Mouse (Mus musculus) large intestine, adult 2 months (tissue): Measurements from ENCODE around the gene Mgat5. TPM values are rescaled to one million over a fixed set of nuclear protein-coding genes. Genes with fewer than 3 reads are reported as not detected.

Experiments
- DNase-seq: peaks from one replicate; pipeline ENCODE4 v3.0.0-alpha.2; 2012; ENCODE audit warnings: low read depth, low spot score
- WGBS: fragments of 180-500 bp; shearing (Covaris S2); methylation state at CpG from one replicate; pipeline ENCODE4 v1.1.7; 2018; 5-methylcytosine and 5-hydroxymethylcytosine counted together
- polyA plus RNA-seq: library from polyadenylated mRNA; depleted of rRNA; stranded (reverse); fragments of >200 nt; gene quantifications from 2 replicates; pipeline ENCODE4 v1.2.3, GENCODE M21; 2012

Mgat5 gene
- polyA plus RNA-seq, 1 experiment, result 11.6 TPM

- no peak for DNase-seq
- WGBS, result 75% methylated on average over 10 of the region's 10 CpGs
Measured at GRCm38 (mm10) chr1:127320956-127321355, 116.1 kb downstream of the Mgat5 start.

DNA sequence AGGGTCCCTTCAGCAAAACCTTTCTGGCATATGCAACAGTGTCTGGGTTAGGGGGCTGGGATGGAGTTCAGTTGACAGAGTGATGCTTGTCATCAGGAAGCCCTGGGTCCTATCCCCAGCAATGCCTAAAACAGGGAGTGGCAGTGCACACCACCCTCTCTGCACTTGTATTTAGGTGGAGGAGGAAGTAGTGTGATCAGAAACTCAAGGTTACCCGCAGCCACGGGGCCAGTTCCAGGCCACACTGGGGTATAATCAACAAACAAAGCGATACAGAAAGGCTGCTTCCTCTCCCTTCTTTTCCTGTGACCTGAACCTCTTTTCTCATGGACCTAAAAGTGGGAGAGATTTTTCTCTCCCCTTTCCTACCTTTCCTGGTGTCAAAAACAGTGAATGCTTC lies 116.8 kb downstream of the Mgat5 start:
- WGBS, result 10% methylated on average over 3 of the region's 3 CpGs
- DNase-seq, result peak; percentile 39

GRCm38 (mm10) chr1:127322169-127322805 lies 117.5 kb downstream of the Mgat5 start:
- 65% methylated on average over 5 of the region's 5 CpGs for WGBS
- no peak for DNase-seq

DNA sequence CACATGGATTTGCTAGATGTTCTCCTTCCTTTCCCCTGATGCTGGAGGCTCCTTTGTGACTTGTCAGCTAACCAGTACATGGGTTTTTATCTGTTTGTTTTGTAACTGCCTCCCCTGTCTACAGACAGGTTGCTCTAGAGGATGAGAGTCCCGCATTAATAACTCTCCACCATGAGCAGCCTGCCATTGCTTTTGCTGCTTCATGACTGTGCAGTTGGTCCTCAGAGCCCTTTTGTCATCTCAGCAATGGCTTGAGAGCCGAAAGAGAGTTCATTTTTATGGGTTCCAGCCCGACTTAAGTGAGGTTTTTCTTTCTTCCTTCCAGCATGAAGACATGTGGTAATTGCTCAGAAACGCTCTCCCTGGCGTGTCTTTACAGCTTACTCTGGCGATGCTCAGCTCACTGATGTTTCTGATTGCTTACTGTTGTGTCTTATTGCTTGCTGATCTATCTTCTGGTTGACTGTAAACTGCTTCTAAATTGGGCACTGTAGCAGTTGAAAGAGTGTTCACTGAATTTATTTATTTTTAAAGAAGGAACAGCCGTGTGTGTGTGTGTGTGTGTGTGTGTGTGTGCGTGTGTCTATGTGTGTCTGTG lies 120.9 kb downstream of the Mgat5 start:
- no peak for DNase-seq
- 73% methylated on average over 8 of the region's 8 CpGs for WGBS

DNA sequence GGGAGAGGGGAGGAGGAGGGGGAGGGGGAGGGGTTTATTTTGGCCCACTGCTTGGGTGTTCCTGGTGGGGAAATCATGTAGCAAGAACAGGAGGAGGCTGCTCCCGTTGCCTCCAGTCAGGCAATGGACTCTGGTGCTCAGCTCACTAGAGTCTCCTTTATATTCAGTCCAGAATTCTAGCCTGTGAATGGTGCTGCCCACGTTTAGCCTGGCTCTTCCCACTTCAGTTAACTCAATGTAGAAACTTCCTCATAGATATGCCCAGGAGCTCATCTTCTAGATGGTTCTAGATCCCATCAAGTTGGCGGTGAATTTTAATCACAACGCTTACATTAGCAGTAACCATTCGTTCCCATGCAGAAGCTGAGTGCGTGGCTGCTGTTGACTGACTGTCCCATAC lies 123.0 kb downstream of the Mgat5 start:
- WGBS, result 80% methylated on average over 6 of the region's 6 CpGs
- DNase-seq, result no peak

DNA sequence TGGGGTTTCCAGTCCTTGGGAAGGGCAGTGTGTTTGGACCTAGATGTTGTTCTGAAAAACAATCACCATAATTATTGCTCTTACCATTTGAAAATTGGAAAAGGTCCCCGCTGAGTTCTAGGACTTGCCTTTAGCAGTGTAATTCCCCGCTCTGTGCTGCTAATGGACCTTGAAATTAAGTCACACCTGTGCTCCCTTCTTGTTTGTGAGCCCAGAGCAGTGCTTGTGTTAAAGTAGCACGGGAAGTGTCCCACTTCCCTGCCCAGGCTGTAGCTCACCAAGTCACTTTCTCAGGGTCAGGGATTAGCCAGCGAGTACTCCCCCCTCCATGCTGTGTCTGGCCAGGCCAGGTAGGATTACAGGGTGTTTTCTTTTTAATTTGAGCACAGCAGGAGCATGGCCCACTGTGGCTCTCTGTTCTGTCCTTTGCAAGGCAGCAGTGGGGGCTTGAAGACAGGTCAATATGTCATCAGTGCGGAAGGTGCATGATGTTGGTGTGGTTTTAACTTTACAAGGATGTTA lies 123.6 kb downstream of the Mgat5 start:
- no peak for DNase-seq
- 86% methylated on average over 5 of the region's 5 CpGs for WGBS

DNA sequence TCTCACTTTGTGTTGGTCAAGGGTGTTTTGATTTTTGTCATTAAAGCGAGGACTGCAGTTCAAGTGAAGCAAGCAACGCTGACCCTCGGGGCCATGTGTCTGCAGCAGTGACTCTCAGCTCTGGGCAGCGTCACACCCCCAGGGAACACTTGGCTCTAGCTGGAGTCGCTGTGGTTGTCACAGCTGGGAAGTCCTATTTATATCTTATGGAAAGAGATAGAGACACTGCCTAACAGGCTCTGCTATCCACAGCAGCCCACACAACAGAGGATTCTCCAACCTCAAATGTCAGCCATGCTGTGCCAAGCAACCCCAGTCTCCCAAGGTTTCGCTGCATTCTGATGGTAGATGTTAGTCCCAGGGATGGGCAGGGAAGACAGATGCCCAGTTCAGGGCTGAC lies 125.0 kb downstream of the Mgat5 start:
- WGBS, result 78% methylated on average over 6 of the region's 6 CpGs
- DNase-seq, result no peak

- 93% methylated on average over 10 of the region's 10 CpGs for WGBS
- DNase-seq, result no peak
Measured at GRCm38 (mm10) chr1:127337740-127338139, 132.9 kb downstream of the Mgat5 start.

DNA sequence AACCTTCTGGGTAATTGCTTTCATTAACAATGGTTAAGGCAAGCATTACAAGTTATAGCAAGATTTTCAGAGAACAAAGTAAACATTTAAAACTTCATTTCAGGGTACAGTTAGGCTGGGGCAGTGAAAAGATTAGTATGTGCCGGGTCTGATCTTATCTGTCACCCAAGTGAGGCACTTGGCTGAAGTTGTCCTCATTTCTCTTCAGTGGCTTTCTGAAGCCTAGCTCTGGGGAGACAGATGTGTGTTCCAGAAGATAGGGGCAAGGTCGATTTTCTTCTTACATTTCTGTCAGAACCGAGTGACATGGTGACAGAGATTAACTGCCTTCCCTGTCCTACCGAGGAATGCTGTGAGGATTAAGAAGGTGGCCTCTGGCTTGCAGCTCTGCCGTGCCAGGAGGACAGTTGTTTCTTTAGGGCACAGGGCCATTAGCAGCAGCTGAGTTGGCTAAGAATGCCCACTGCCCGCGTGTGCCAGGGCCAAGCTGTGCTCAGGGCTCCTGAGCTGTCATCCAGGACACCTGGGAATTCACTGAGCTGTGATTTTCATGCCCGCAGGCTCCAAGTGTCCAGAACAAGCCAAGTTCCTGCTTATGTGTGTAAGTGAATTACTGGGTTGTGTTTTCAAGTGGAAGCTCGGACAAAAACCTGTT lies 134.1 kb downstream of the Mgat5 start:
- WGBS, result 63% methylated on average over 9 of the region's 9 CpGs
- no peak for DNase-seq

GRCm38 (mm10) chr1:127340296-127340695 lies 135.5 kb downstream of the Mgat5 start:
- 86% methylated on average over 9 of the region's 9 CpGs for WGBS
- no peak for DNase-seq

GRCm38 (mm10) chr1:127344913-127345312 lies 140.1 kb downstream of the Mgat5 start:
- no peak for DNase-seq
- 74% methylated on average over 9 of the region's 9 CpGs for WGBS

DNA sequence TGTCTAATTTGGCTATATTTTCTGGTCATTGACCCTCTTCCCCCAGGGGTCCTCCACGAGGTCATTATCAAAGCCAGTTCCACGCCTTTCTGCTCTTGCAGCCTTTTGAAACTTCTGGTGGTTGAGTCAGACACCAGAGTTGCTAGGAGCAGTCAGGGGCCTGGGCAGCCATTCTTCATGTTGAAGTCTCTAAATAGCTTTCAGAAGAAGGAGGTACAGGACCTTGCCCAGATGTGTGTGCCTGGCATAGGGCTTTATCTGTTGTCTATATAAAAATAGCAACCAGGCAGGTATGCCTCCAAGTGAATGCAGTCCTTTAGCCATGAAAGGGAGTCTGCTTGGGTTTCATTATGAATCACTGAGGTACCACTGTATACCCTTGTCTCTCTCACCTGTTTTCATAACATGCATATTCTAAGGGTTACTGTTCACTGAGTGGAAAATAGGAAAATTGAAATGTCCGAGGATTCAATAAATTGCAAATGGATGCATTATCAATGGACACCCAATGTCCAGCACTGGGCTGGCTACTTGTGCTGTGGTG lies 141.9 kb downstream of the Mgat5 start:
- WGBS, result 85% methylated on average over 3 of the region's 3 CpGs
- no peak for DNase-seq

DNA sequence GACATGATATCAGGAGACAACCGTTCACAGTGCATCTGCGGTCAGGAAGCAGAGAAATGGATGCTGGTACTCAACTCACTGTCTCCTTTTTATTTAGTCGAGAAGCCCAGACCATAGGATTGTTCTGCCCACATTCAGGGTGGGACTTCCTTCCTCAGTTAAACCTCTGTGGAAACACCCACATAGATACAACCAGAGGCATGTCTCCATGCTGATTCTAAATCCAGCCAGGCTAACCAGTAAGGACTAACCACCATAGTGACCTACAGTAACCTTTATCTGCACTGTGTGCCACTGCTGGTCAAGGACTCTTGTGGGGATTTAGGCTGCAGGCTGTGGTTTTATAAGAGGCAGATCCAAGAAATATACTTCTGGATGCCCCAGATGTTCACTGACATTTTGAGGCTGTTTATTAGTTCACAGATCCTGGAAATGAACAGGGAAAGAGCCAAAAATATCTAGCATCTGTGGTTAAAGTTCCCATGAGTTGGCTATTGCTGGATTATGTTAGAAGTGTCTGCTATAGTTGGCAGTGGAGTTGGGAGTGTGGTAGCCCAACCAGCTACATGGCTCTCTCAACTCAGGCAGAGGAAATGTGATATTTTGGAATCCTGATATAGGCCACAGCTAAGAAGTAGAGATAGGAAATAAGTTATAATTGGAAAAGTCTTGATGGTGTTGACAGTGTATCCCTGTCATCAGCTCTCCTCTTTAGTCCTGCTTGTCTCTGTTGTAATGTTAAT lies 143.2 kb downstream of the Mgat5 start:
- no peak for DNase-seq
- 82% methylated on average over 3 of the region's 3 CpGs for WGBS

GRCm38 (mm10) chr1:127348642-127349341 lies 144.0 kb downstream of the Mgat5 start:
- 54% methylated on average over 9 of the region's 9 CpGs for WGBS
- DNase-seq, result no peak

GRCm38 (mm10) chr1:127351380-127352057 lies 146.7 kb downstream of the Mgat5 start:
- no peak for DNase-seq
- WGBS, result 92% methylated on average over 12 of the region's 12 CpGs

DNA sequence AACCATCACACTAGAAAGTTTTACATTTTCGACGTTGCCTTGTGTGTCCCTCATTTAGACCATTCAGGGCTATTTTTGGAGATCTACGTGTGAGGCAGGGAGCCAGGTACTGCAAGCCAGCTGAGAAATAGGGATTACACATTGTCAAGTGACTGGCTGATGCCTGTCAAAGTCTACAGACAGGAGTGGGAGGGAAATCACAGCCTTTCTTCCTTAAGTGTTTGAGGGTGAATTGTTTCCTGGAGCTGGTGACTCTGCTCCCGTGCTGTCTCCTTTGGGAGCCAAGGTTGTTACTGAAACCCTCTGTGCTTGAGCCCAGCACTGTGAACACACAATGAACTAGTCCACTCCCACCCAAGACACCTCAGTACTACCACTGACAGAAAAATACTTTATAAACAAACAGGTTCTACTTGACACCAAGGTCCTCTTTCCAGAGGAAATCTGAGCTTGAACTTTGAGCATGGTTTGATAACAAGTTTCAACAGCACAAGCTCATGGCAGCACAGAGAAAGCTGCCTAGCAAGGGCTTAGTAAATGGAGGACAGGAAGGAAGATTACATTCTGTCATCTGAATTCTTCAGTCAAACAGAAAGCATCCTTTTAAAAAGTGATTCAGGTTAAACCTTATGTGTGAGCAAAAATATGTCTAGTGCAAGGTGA lies 147.4 kb downstream of the Mgat5 start:
- DNase-seq, result no peak
- 31% methylated on average over 4 of the region's 4 CpGs for WGBS

- no peak for DNase-seq
- 34% methylated on average over 9 of the region's 9 CpGs for WGBS
Measured at GRCm38 (mm10) chr1:127353408-127353807, 148.6 kb downstream of the Mgat5 start.

DNA sequence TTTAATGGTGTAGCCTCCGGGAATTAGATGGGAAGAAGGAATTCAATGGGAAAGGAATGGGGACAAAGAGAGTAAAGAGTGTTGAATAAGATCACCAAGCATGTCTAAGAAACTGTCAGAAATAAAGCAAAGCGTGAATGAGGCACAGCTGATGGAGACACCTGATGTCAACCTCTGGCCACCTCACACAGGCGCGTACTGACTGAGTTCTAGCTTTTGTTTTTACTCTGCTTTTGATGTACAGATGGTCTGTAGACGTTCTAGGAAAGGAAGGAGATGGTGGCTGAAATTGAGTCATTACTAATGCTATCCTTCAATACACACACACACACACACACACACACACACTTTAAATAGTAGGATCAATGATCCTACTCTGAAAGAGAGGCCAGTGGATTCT lies 149.3 kb downstream of the Mgat5 start:
- DNase-seq, result no peak
- WGBS, result 85% methylated on average over 5 of the region's 5 CpGs
